Mouse (Mus musculus) regulatory T cell (primary cell): ENCODE data around the gene Dmgdh.

Experiments used
- in situ Hi-C: fragments of 300-600 bp; cut with MboI, MseI; formaldehyde crosslinking; loops from one replicate; pipeline ENCODE4 v1.15.1; 2025; ENCODE audit warnings: high pct_unique_total_duplicates

The Dmgdh gene

GRCm38 (mm10) chr13:93772861-93773260, 98.6 kb downstream of the Dmgdh start:
- in situ Hi-C loops: no loop called here

DNA sequence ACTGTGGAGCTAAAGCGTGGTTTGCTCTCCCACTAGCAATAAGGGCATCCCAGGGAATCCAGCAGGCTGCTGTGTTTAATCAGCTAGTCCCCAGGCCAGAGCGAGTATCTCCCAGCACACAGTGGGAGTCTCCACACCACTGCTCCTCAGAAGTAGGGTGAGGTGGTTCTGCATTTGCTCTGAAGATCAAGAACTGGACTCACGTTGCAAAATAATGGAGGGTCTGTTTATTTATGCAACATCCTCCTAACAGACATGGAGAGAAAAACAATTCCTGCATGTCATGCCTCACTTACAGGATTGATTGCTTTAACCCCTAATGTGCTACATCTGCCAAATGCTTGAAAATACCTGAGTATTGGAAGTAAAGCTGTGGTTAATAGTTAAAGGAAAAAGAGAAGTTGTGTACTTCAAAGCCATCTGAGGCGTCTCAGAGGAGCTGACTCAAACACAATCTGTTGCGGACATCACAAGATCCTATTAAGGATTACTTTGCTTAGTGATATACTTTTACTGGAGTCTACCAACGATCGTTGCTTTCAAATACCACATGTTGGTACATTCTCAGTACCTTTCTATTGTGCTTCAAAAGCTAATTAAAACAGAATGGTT, 99.6 kb downstream of the Dmgdh start:
- in situ Hi-C loops: no loop called here

DNA sequence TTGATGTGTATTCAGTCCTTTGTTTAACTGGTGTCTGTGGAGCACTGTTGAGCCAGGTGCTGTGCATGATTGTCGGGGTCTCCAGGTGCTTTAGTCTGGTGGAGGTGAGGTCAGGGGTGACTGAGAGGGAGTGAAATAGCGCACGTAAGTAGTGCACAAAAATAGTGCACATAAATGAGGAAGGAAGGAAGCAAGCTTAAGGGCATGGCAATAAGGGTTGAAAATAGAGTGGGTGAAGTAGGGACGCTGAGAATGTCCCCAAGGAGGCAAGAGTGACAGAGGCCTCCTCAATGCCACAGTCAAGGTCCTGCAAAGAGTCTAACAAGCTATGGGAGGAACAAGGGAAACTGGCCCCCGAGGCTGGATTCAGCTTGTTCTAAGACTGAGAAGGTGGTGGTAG, 108.6 kb downstream of the Dmgdh start:
- in situ Hi-C loops: no loop called here

- in situ Hi-C loops: no loop called here
These were observed 111.1 kb downstream of the Dmgdh start for GRCm38 (mm10) chr13:93785329-93785728.

GRCm38 (mm10) chr13:93786051-93786450, 111.8 kb downstream of the Dmgdh start:
- in situ Hi-C loops: no loop called here

GRCm38 (mm10) chr13:93787647-93788046, 113.4 kb downstream of the Dmgdh start:
- in situ Hi-C loops: no loop called here

DNA sequence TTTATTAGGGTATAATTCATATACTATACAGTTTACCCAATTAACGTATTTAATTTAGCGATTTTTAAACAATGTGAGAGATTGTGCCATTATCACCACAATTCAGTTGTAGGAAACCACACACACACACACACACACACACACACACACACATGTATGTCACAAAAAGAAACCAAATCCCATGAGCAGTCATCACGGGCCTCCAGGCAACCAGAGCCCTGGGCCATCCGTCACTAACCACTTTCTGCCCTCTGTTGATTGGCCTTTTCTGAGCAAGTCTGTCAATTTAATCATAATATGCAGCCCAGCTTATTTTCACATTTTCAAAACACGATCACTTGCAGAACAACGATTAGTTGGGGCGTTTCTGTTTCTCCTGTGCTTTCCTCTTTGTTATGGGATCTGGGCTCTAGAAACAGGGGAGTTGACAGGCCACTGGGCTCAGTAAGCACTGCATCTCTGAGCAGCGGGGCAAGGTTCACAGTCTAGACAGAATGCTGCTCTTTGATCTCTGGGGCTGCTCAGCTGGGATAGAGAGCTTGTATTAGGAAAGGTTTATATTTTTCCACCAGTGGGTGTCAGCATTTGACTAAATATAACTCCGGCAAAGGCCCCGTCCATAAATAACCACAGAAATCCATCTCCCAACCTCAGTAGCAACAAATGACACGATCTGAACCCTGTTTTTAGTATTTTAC, 118.9 kb downstream of the Dmgdh start:
- in situ Hi-C loops: loop anchor here (5.0 kb wide), 2 partner anchors 34 to 339 kb away; no protein-coding TSS in a partner anchor

DNA sequence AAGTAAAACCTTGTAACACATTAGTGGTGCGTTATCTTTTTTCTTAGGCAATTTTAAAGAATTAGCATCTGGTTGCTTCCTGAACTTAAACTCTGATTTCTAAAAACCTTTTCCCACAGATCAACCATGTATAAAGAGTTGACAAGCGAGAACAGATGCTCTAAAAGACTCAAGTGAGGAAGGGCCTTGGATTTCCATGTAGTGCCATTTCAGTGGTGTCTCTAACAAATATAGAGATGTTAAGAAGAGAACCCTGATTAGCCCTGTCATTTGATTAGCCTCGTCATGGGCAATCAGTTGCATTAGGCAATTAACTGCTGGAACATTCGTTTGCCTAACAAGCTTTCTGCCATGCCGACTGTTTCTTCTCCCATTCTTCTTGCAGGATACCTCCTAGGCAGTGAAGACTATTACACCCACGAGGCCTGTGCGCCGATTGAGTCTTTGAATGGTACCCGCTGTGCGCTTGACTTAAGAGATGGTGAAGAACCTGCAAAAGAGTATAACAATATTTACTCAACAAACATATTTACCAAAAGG, 119.5 kb downstream of the Dmgdh start:
- in situ Hi-C loops: loop anchor here (5.0 kb wide), 2 partner anchors 34 to 339 kb away; no protein-coding TSS in a partner anchor

GRCm38 (mm10) chr13:93797011-93797600, 122.9 kb downstream of the Dmgdh start:
- in situ Hi-C loops: no loop called here
